Mouse (Mus musculus): ENCODE results near the gene Snx13. TPM values are rescaled to one million over a fixed set of nuclear protein-coding genes. Genes with fewer than 3 reads are reported as not detected.

Snx13 gene
- 100 to 1,000 TPM in 23 of 26 experiments, 10 to 100 TPM in 3; 68.8 to 237 (median 186) TPM for total RNA-seq (2018; cell fraction: chromatin; rRNA removed)
- 10 to 100 TPM; 49.9 to 78.7 (median 64.0) TPM for total RNA-seq (2018; cell fraction: cytosol; rRNA removed)
- total RNA-seq (2018; cell fraction: nucleus; rRNA removed) = 100 to 1,000 TPM in 16 of 26 experiments, 10 to 100 TPM in 10; 51.2 to 169 (median 110) TPM
- 39.4 to 55.8 TPM (median 52.3 TPM) in 3 replicates for polyA plus RNA-seq (2018)

DNA sequence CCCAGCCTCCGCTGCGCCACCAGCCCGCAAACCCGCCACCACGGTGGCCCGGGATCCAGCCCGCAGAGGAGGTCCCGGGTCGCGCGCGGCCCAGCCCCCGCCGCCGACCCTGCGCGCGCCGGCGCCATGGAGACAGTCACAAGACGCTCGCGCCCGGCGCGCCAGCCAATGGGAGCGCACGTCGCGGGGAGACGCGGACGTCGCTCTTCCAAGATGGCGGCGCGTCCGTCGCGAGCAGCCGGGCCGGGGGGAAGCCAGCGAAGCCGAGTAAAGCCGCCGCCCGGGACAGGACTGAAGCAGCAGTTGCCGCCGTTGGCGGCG lies at the start of gene Snx13:
Gene Snx13, plus strand, starts transcription at position 188 of the 321 bp plus-strand sequence.
- peak within 1 kb of the TSS; percentile 90 for H3K27ac ChIP-seq
- WGBS (ENCODE audit: missing documents) = under 1% methylated on average over 46 of the region's 51 CpGs
- H3K36me3 ChIP-seq (ENCODE audit: inconsistent target) = no peaks in the 10 kb centered on the region
- peak within 1 kb of the TSS; percentile 68 for H3K4me3 ChIP-seq (ENCODE audit: inconsistent target)
- peaks cover 82% of the 10 kb centered on the region for H3K79me2 ChIP-seq (ENCODE audit: inconsistent target)

DNA sequence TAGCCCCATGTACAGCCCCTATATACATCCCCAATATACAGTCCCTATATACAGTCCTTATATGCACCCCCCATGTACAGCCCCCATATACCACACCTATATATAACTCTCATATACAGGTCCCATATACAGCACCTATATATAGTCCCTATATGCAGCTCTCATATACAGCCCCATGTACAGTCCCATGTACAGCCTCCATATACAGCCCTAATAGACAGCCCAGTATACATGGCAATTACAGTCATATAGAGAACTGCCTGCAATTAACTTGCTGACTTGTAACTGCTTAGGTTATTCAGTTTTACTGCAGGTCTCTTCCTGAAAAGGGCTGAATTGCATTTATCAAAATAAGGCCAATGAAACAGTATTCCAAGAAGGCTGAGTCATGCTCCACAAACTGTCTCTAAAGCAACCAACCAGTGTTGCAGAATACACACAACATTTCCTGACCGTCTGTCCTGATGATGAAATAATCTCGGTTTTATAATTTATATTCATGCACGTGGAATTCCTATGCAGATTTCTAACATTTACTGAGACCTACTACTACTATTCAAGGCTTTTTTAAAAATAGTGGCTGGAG lies 49.3 kb upstream of the Snx13 start:
- WGBS (ENCODE audit: missing documents) = 3% methylated on average over 3 of the region's 3 CpGs
- Histone ChIP-seq H3K36me3 (ENCODE audit: inconsistent target) (no peaks in the 10 kb centered on the region), H3K79me2 (ENCODE audit: inconsistent target) (no peaks in the 10 kb centered on the region), H3K4me3 (ENCODE audit: inconsistent target) (no peak overlapping the region), H3K27ac (no peak overlapping the region)

DNA sequence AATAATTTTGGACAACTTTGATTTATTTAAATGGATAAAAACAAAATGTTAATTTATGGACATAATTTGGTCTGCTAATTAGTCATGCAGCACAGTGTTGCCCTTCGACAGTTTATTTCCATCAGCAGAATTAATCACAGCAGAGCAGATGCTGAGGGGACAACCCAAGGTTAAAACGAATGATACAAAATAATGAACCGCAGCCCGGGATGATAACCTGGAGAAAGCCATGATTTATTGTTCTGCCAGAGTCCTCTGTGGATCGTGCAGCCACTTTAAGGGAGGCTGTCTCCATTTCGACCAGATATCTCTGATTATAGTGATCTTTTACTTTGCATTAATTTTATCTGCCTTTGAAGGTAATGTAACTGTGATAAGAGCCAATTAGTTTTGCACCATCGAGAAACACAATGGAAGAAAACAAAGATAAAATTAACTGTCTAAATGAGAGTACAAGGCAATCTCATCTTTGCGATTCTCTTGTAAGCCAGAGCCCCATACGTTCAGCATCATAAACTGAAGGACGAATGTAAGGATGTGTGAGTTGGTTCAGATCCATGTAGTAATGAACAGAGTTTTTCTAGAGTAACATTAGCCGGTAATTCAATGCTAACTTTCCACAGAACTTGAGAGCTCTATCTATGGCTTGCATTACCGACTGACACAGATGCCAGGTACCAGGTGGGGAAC lies 48.1 kb upstream of the Snx13 start:
- no peak overlapping the region for H3K4me3 ChIP-seq (ENCODE audit: inconsistent target)
- no peaks in the 10 kb centered on the region for H3K36me3 ChIP-seq (ENCODE audit: inconsistent target)
- H3K79me2 ChIP-seq (ENCODE audit: inconsistent target) = no peaks in the 10 kb centered on the region
- WGBS (ENCODE audit: missing documents) = 94% methylated on average over 12 of the region's 12 CpGs
- no peak overlapping the region for H3K27ac ChIP-seq

DNA sequence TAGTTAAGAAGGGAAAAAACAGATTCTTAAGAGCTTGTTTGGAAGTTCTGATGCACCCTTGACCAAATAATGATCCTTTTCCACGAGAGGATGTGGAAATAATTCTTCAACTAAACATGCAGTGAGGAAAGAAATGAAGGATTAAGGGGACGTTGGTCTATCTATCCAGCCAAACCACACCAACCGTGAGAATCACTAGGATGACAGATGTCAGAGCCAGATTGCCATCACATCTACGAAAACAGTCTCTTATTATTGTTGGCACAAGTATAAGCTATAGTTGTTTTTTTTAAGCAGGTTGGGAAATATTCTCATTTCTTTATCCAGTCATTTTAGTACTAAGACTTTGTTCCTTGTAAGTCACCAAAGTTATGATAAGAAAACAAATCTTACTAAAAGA lies 46.7 kb upstream of the Snx13 start:
- WGBS (ENCODE audit: missing documents) = 84% methylated on average over 3 of the region's 4 CpGs
- no peak overlapping the region for H3K4me3 ChIP-seq (ENCODE audit: inconsistent target)
- H3K36me3 ChIP-seq (ENCODE audit: inconsistent target) = no peaks in the 10 kb centered on the region
- H3K27ac ChIP-seq = no peak overlapping the region
- no peaks in the 10 kb centered on the region for H3K79me2 ChIP-seq (ENCODE audit: inconsistent target)

DNA sequence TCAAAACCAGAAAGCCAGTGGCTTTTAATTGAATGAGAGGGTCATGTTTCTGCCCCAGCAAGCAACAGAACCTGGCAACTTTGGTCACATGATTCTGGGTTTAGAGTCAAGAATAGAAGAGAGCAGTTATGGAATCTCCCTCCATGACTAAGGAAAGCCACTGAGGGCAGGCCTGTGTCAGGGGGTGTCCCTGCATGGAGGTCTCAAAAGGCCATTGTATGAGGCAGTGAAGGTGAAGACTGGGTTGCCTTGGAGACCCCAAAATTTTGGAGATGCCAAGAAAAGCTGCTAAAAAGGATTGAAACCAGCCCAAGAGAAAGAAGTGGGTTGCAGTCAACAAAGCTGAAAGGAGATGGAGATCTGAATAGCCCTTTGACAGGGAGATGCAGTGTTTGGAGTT lies 41.2 kb upstream of the Snx13 start:
- Histone ChIP-seq H3K4me3 (ENCODE audit: inconsistent target) (no peak overlapping the region), H3K79me2 (ENCODE audit: inconsistent target) (no peaks in the 10 kb centered on the region), H3K27ac (no peak overlapping the region), H3K36me3 (ENCODE audit: inconsistent target) (no peaks in the 10 kb centered on the region)

DNA sequence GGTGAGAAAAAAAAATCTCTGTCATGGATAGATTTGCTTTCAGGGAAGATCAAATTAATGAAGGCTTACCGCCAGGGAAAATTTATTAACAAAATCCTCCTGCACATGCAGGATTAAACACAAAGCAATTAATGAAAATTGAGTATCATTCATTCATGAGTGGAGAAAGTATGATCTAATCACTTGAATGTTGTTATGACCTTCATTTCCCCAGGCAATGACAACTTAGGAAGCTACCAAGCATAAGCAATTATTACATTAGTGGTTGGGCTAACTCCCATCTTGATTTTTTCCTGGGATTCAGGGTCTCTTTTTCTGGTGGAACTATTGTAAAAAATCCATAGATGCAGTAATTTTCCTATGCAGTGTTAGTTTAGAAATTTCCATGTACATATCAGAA lies 39.1 kb upstream of the Snx13 start:
- 100% methylated on average over 1 of the region's 1 CpGs for WGBS (ENCODE audit: missing documents)
- Histone ChIP-seq H3K36me3 (ENCODE audit: inconsistent target) (no peaks in the 10 kb centered on the region), H3K79me2 (ENCODE audit: inconsistent target) (no peaks in the 10 kb centered on the region), H3K27ac (no peak overlapping the region), H3K4me3 (ENCODE audit: inconsistent target) (no peak overlapping the region)

DNA sequence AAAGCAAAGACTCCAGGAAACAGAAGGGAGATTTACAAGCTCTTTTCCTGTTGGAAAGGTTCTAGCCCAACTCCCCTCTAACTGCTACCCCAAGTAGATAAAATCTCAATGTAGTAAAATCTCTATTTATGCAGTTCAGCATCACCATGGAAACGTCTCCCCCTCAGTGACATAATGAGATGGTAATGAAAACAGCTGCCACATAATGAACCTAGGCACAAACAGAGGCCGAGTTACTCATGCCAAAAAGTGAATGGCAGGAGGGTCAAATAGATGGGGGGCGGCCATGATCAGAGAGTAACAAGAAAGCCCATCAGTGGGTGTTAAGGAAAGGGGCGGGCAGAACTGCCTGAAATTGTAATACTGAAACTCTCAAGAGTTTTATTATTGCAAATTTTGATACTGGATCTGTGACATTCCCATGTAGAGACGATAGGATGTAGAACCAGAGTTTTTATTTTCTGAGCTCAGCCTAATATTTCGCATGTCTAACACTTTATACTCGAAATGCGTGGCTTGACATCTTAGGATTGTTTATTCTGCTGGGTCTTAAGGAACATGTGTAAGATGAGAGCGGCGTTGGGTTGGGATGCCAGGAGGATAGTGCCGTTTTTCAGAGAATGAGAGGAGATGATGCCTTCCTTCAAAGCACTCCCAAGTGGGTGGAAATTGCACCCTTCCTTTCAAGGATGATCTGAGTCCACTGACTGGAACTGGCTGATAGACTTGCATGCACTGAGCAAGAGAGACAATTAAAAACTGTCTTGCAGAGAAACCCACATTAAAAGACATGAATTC lies 38.4 kb upstream of the Snx13 start:
- H3K36me3 ChIP-seq (ENCODE audit: inconsistent target) = no peaks in the 10 kb centered on the region
- 92% methylated on average over 11 of the region's 11 CpGs for WGBS (ENCODE audit: missing documents)
- H3K79me2 ChIP-seq (ENCODE audit: inconsistent target) = no peaks in the 10 kb centered on the region
- H3K27ac ChIP-seq = no peak overlapping the region
- H3K4me3 ChIP-seq (ENCODE audit: inconsistent target) = no peak overlapping the region

DNA sequence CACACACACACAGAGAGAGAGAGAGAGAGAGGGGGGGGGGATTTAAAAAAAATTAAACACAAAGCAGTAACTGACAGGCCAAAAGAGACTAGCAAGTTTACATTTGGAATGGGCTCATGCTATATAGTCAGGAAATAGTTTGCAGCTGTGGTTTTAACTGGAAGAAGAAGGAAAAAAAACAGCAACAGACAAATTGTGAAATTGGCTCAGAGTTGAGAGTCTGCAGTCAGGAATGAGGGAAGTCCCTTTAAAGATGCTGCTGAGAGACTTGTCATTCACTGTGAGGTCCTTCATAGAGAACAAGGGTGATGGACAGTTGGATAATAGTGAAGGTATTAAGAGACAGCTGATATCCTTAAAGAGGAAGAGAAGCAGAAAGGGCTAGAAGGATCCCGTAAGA lies 35.5 kb upstream of the Snx13 start:
- WGBS (ENCODE audit: missing documents) = 18% methylated on average over 1 of the region's 1 CpGs
- no peaks in the 10 kb centered on the region for H3K79me2 ChIP-seq (ENCODE audit: inconsistent target)
- H3K27ac ChIP-seq = no peak overlapping the region
- no peak overlapping the region for H3K4me3 ChIP-seq (ENCODE audit: inconsistent target)
- H3K36me3 ChIP-seq (ENCODE audit: inconsistent target) = no peaks in the 10 kb centered on the region

DNA sequence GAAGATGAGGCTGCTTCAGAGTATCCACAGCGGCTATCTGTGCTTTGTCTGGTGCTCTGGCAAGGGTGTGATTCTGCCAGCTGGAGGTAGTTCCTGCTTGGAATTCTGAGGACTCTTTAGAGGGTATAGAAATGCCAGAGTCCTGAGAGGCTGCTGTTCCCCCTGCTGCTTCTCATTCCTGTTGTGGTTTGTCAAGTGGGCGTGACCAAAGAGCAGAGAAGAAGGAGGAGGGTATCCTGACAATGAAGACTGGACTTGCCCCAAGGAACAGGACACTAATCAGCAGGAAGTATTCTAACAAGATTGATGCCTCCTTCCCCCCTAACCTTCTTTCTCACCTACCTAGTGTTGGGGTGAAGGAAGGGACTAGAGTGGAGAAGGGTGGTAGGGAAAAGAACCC lies 33.0 kb upstream of the Snx13 start:
- WGBS (ENCODE audit: missing documents) = 64% methylated on average over 2 of the region's 2 CpGs
- H3K4me3 ChIP-seq (ENCODE audit: inconsistent target) = no peak overlapping the region
- H3K36me3 ChIP-seq (ENCODE audit: inconsistent target) = no peaks in the 10 kb centered on the region
- no peaks in the 10 kb centered on the region for H3K79me2 ChIP-seq (ENCODE audit: inconsistent target)
- H3K27ac ChIP-seq = no peak overlapping the region

DNA sequence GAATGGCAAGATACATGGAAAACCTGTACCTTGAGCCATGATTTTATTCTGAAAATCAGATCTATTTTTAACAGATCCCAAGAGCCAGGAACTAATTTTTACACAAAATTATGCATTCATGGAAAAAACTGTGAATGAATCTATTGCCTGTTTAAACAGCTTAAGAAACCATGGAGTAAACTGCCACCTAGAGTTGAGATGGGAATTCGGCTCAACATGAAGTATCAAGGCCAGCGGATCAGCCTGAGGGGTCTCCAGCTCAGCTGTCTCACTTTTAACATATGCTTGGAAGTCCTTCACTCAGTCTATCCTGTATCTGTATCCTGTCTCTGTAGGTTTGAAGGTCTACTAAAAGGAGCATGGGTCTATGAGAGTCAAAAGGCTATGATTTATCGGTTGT lies 30.9 kb upstream of the Snx13 start:
- WGBS (ENCODE audit: missing documents) = 81% methylated on average over 3 of the region's 3 CpGs
- no peaks in the 10 kb centered on the region for H3K36me3 ChIP-seq (ENCODE audit: inconsistent target)

DNA sequence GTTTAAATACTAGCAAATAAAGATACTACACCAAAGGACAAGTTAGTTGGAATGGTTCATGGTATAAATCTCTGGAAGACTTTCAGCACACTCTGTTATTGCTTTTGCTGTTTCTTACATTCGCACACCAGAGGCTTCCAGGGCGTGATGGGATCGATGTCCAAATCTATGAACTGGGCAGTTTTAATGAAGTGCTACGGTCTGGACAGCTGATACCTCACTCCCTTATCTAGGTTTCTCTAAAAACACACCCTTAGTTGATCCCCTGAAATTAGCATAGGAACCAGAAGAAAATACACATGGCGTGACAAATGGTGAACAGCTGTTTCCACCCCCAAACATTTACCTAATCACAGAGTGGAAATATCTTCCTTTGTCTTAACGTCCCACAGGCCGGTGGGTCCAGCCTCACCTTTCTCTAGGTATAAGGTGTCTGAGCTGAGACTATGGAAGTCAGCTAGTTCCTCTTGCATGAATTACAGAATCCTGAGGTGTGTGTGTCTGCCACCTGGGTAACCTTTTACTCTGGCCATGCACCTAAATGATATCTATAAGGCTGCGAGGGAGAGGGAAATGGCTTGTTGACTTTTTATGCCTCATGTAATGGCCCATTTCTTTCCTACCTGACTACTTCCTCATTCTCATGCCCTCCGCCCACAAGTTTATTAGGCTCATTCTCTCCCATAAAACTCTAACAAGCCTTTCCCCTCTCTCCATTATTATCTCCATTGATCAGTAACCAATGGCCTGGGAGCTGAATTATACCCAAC lies 30.3 kb upstream of the Snx13 start:
- H3K79me2 ChIP-seq (ENCODE audit: inconsistent target) = no peaks in the 10 kb centered on the region
- H3K4me3 ChIP-seq (ENCODE audit: inconsistent target) = no peak overlapping the region
- WGBS (ENCODE audit: missing documents) = 79% methylated on average over 9 of the region's 9 CpGs
- no peaks in the 10 kb centered on the region for H3K36me3 ChIP-seq (ENCODE audit: inconsistent target)
- H3K27ac ChIP-seq = no peak overlapping the region

More for the DNA sequence above, 30.9 kb upstream of the Snx13 start:
- Histone ChIP-seq H3K27ac (no peak overlapping the region), H3K4me3 (ENCODE audit: inconsistent target) (no peak overlapping the region), H3K79me2 (ENCODE audit: inconsistent target) (no peaks in the 10 kb centered on the region)

DNA sequence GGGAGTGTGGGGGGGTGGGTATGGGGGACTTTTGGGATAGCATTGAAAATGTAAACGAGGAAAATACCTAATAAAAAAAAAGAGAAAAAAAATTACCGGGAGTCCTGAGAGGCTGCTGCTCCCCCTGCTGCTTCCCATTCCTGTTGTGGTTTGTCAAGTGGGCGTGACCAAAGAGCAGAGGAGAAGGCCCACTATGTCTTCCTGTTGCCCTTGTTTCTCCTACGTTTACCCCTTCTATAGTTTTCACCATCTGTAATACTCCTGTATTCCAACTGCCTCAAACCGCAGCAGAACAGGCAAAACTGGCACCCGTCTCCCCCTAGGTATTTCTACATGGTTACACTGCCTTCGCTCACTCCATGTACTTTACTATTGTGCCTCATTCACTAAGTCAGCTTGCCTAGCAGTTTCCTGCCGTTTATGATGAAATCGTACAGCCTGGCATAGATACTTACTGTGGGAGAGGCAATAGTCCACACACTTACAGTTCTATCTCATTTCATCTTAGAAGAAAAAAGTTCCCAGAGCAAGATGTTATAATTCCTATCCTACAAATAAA lies 28.2 kb upstream of the Snx13 start:
- H3K4me3 ChIP-seq (ENCODE audit: inconsistent target) = no peak overlapping the region
- peak overlapping the region; percentile 52 for H3K27ac ChIP-seq
- H3K36me3 ChIP-seq (ENCODE audit: inconsistent target) = no peaks in the 10 kb centered on the region
- no peaks in the 10 kb centered on the region for H3K79me2 ChIP-seq (ENCODE audit: inconsistent target)
- 3% methylated on average over 8 of the region's 9 CpGs for WGBS (ENCODE audit: missing documents)

DNA sequence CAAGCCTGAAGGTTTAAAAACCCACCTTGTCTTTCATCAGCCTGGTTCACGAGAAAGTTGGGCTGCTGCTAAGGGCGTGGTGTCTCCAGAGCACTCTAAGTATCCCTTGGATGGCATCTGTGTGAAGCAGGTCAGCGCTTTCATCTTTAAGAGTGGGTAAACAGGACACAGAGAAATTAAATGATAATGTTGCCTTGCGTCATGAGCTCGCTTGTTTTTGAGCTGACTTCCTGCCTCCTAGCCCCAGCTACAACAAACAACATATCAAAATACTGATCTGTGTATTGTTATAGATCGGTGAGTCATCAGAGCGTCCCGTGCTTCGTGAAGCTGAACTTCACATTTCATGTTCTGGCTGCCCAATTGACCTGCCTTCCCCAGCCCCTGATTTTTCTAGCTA lies 25.7 kb upstream of the Snx13 start:
- Histone ChIP-seq H3K36me3 (ENCODE audit: inconsistent target) (no peaks in the 10 kb centered on the region), H3K4me3 (ENCODE audit: inconsistent target) (no peak overlapping the region), H3K79me2 (ENCODE audit: inconsistent target) (no peaks in the 10 kb centered on the region), H3K27ac (no peak overlapping the region)
- 95% methylated on average over 9 of the region's 9 CpGs for WGBS (ENCODE audit: missing documents)

DNA sequence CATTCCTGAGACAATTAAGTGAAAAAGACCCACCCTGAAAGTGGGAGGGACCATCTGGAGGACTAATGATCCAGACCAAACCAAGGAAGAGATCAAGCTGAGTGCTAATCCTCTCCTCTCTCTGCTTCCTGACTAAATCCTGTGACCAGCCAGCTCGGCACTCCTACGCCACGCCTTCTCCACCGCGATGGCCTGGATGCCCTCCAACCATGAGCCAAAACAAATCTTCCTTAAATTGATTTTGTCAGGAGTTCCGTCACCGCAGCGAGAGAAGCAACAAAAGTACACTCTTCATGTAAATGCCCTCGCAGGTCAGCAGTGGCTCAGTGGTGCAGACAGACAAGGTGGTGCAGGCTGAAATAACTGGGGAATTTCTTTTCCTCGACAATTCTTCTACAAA lies 24.9 kb upstream of the Snx13 start:
- no peaks in the 10 kb centered on the region for H3K36me3 ChIP-seq (ENCODE audit: inconsistent target)
- WGBS (ENCODE audit: missing documents) = 94% methylated on average over 10 of the region's 10 CpGs
- H3K4me3 ChIP-seq (ENCODE audit: inconsistent target) = no peak overlapping the region
- H3K79me2 ChIP-seq (ENCODE audit: inconsistent target) = no peaks in the 10 kb centered on the region
- no peak overlapping the region for H3K27ac ChIP-seq

Measured in macrophage (primary cell).